Mouse (Mus musculus) E14TG2a.4 (cell line): Measurements from ENCODE around the gene Mapk9.
A peak's percentile ranks its signal among the peaks of the same experiment; 100 is the strongest.

Experiments used
- H3K27me3 ChIP-seq: 2 replicates; pipeline ENCODE4 v1.6.1; 2014; ENCODE audit warnings: low read length, control low read depth; ENCODE audit not compliant: insufficient read depth
- H3K36me3 ChIP-seq: 2 replicates; pipeline ENCODE4 v1.6.1; 2014; ENCODE audit warnings: low read length, control low read depth; ENCODE audit not compliant: insufficient read depth
- H3K4me1 ChIP-seq: replicated peaks from 2 replicates; pipeline ENCODE4 v1.6.1; 2014; ENCODE audit warnings: low read depth, low read length, control low read depth
- H3K4me3 ChIP-seq: replicated peaks from 2 replicates; pipeline ENCODE4 v1.5.1; 2014; ENCODE audit warnings: mild to moderate bottlenecking, low read length
- H3K9me3 ChIP-seq: 2 replicates; pipeline ENCODE4 v1.6.1; 2014; ENCODE audit warnings: low read length, control low read depth
- CTCF ChIP-seq: conservative IDR thresholded peaks from 2 replicates; pipeline ENCODE4 v1.5.1; 2014; ENCODE audit warnings: low read length
- NANOG ChIP-seq: IDR thresholded peaks from 2 replicates; pipeline ENCODE4 v1.6.1; 2014; ENCODE audit warnings: borderline replicate concordance, low read length, mixed read lengths
- POU5F1 ChIP-seq: IDR thresholded peaks from 2 replicates; pipeline ENCODE4 v1.6.1; 2014; ENCODE audit warnings: low read length, borderline replicate concordance

The Mapk9 gene

GRCm38 (mm10) chr11:49891993-49892392 lies 45.4 kb downstream of the Mapk9 start:
- H3K27me3 ChIP-seq = peaks cover 33% of the 10 kb centered on the region
- H3K9me3 ChIP-seq = no peaks in the 10 kb centered on the region
- peaks cover 18% of the 10 kb centered on the region for H3K36me3 ChIP-seq
- TF ChIP-seq POU5F1 (no peak), NANOG (no peak), CTCF (no peak)
- no peak overlapping the region for H3K4me3 ChIP-seq
- peaks cover under 1% of the 10 kb centered on the region; the same call in 1 of the 2 replicates for H3K4me1 ChIP-seq

GRCm38 (mm10) chr11:49893806-49894205 lies 47.3 kb downstream of the Mapk9 start:
- TF ChIP-seq CTCF = no peak
- TF ChIP-seq NANOG = no peak
- TF ChIP-seq POU5F1 = no peak

GRCm38 (mm10) chr11:49895966-49896590 lies 49.5 kb downstream of the Mapk9 start:
- H3K27me3 ChIP-seq = peaks cover 68% of the 10 kb centered on the region
- H3K9me3 ChIP-seq = no peaks in the 10 kb centered on the region
- no peak overlapping the region for H3K4me3 ChIP-seq
- peaks cover 2% of the 10 kb centered on the region for H3K4me1 ChIP-seq
- no peak for TF ChIP-seq POU5F1
- no peak for TF ChIP-seq CTCF
- TF ChIP-seq NANOG = no peak
- H3K36me3 ChIP-seq = no peaks in the 10 kb centered on the region

More at GRCm38 (mm10) chr11:49893806-49894205, 47.3 kb downstream of the Mapk9 start:
- Histone ChIP-seq H3K4me1 (no peaks in the 10 kb centered on the region; the same call in 1 of the 2 replicates), H3K9me3 (no peaks in the 10 kb centered on the region), H3K27me3 (peaks cover 46% of the 10 kb centered on the region), H3K4me3 (no peak overlapping the region), H3K36me3 (peaks cover 11% of the 10 kb centered on the region; the same call in 1 of the 2 replicates)

- H3K27me3 ChIP-seq = peaks cover 64% of the 10 kb centered on the region
- peaks cover 12% of the 10 kb centered on the region for H3K4me1 ChIP-seq
- H3K9me3 ChIP-seq = no peaks in the 10 kb centered on the region
- H3K4me3 ChIP-seq = no peak overlapping the region
- no peaks in the 10 kb centered on the region for H3K36me3 ChIP-seq
- no peak for TF ChIP-seq POU5F1
- no peak for TF ChIP-seq NANOG
- no peak for TF ChIP-seq CTCF
These were observed 53.5 kb downstream of the Mapk9 start for GRCm38 (mm10) chr11:49900043-49900442.

- H3K36me3 ChIP-seq = no peaks in the 10 kb centered on the region
- peak overlapping the region; percentile 81 for H3K4me3 ChIP-seq
- H3K4me1 ChIP-seq = peaks cover 12% of the 10 kb centered on the region
- H3K27me3 ChIP-seq = peaks cover 61% of the 10 kb centered on the region
- H3K9me3 ChIP-seq = no peaks in the 10 kb centered on the region
- TF ChIP-seq CTCF = no peak
- no peak for TF ChIP-seq POU5F1
- TF ChIP-seq NANOG = no peak
These were observed 54.6 kb downstream of the Mapk9 start for GRCm38 (mm10) chr11:49900962-49901658.

- TF ChIP-seq CTCF (no peak), POU5F1 (no peak), NANOG (no peak)
- H3K36me3 ChIP-seq = no peaks in the 10 kb centered on the region
- peak within 1 kb of the TSS; percentile 81 for H3K4me3 ChIP-seq
- no peaks in the 10 kb centered on the region for H3K9me3 ChIP-seq
- H3K4me1 ChIP-seq = peaks cover 12% of the 10 kb centered on the region
- H3K27me3 ChIP-seq = peaks cover 55% of the 10 kb centered on the region
These were observed 55.3 kb downstream of the Mapk9 start, which contains the start of gene Rasgef1c for GRCm38 (mm10) chr11:49901659-49902458. TSS of gene Rasgef1c (plus strand) at chr11:49901835.

GRCm38 (mm10) chr11:49903333-49903732 lies 56.8 kb downstream of the Mapk9 start:
- no peaks in the 10 kb centered on the region for H3K9me3 ChIP-seq
- H3K4me1 ChIP-seq = peaks cover 12% of the 10 kb centered on the region
- peaks cover 46% of the 10 kb centered on the region for H3K27me3 ChIP-seq
- no peak overlapping the region for H3K4me3 ChIP-seq
- TF ChIP-seq POU5F1 = no peak
- TF ChIP-seq CTCF = peak; percentile 61
- no peak for TF ChIP-seq NANOG
- H3K36me3 ChIP-seq = no peaks in the 10 kb centered on the region
